Mouse (Mus musculus): Measurements from ENCODE around the gene Gas6.

The Gas6 gene

GRCm38 (mm10) chr8:13493858-13494631 lies at the start of gene Gas6:
Gene Gas6, minus strand, starts transcription at chr8:13494490.
- peak; percentile 34 for DNase-seq (ENCODE audit: low spot score)

DNA sequence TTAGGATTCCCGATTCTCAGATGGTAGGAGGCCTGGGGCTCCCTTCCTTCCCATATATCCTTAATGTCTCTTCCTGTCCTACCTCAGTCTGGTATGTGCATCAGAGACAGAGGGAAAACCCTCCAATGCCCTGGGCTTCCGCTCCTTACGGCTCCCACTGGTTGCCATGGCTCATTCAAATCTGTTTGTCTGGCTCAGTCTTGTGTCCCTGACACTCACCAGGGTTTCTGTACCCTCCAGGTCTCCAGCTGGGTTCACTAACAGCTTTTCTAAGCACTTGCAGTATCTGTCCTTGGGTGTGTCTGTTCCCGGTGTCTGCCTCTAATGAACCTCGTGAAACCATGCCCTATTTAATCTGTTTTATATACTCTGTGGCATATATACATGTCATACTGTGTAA lies 47.2 kb upstream of the Gas6 start:
- DNase-seq (ENCODE audit: low spot score) = no peak

- DNase-seq (ENCODE audit: low spot score) = no peak
These were observed 45.8 kb upstream of the Gas6 start for GRCm38 (mm10) chr8:13540122-13540521.

- DNase-seq (ENCODE audit: low spot score) = no peak
These were observed 44.5 kb upstream of the Gas6 start for GRCm38 (mm10) chr8:13538821-13539220.

DNA sequence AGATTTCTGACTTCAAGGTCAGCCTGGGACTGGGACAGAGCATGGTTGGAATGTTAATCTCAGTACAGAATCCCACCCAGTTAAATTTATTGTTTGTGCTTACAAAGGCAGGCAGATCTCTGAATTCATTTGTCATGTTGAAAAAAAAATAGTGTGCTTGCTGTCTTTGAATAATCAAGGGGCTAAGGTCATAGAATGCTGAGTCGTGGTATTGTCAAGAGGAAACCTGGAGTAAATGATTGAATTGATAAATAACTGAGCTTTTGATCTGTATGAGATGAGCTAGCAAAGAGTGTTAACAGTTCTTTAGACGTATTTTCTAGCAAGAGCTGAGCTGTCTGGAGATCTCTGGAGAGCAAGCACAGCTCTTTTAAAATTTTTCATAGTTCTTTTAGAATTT lies 42.8 kb upstream of the Gas6 start:
- DNase-seq (ENCODE audit: low spot score) = no peak

DNA sequence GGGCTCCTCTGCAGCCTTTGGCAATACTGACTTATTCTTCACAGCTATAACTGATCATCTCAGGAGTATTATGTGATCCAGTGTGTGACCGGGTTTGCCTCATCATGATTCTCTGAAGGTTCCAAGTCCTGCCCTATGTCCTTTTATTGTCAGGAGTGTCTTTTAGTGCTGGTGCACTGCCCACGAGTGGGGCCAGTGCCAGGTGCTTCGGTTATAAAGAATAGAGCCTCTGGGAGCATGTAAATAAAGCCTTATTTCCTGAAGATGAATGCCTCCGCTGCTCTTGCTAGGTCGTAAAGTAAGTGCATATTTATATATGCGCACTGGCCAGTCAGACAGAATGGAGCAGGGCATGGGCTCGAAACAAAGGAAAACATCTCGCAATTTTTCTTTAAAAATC lies 38.8 kb upstream of the Gas6 start:
- no peak for DNase-seq (ENCODE audit: low spot score)

- no peak for DNase-seq (ENCODE audit: low spot score)
These were observed 37.4 kb upstream of the Gas6 start for GRCm38 (mm10) chr8:13531602-13532171.

GRCm38 (mm10) chr8:13530941-13531340 lies 36.7 kb upstream of the Gas6 start:
- no peak for DNase-seq (ENCODE audit: low spot score)

- no peak for DNase-seq (ENCODE audit: low spot score)
These were observed 36.1 kb upstream of the Gas6 start for GRCm38 (mm10) chr8:13530401-13530800.

DNA sequence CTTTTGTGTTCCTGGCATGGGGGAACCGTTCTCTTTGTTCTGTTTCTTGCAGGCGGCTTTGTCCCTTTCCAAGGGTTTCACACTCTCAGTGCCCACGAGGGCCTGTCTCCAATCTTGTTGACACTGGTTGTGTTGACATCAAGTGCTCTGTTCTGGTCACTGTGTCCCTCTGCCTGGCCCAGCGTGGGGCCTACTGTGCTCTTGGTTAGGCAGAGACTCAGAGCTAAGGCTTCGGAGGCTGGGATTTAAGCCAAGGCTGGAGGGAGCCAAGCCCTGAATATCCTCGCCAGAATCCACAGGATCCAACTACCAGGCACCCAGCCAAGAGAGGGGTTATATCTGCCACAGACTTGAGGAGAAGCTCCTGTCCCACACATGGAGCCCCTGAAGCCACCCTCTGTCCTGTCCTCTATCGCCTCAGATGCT lies 35.6 kb upstream of the Gas6 start:
- DNase-seq (ENCODE audit: low spot score) = no peak

GRCm38 (mm10) chr8:13529011-13529840 lies 34.9 kb upstream of the Gas6 start:
- peak; percentile 34 for DNase-seq (ENCODE audit: low spot score)

DNA sequence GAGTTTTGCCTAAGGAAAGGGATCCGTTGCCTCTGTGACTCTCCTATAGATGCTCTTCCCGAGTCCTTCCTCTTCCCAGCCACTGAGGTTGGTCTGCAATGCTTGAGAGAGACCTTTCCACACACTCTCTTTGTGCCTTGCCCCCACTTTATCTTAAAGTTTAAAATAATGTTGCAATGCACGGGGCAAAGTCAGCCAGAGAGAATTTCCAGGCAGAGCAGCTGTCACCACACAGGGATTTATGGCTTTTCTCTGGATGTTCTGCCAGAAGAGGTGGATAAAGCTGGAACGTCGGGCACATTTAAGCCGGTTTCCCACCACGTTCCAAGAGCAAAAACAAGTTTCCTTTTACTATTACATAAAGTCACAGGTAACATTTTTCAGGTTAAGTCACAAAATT lies 27.1 kb upstream of the Gas6 start:
- DNase-seq (ENCODE audit: low spot score) = no peak

GRCm38 (mm10) chr8:13520349-13520748 lies 26.1 kb upstream of the Gas6 start:
- no peak for DNase-seq (ENCODE audit: low spot score)

DNA sequence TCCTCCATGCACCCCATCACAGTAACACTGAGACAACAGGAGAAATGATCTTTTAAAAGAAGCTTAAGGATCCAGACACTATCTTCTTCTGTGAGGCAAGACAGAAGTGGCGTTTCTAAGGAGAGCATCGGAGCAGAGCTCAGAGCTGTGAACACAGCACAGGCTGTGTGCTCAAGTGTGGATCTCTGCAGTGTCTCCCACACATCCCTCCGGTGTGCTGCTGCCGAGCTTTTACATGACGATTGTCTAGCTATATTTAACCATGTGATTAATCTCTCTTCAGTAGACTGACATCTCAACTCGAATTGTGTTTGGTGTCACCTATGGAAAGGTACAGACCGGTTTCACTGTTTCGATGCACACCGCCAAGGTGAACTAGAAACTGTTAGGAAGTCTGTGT lies 25.2 kb upstream of the Gas6 start:
- DNase-seq (ENCODE audit: low spot score) = no peak

GRCm38 (mm10) chr8:13517284-13517781 lies 23.0 kb upstream of the Gas6 start:
- DNase-seq (ENCODE audit: low spot score) = no peak

- DNase-seq (ENCODE audit: low spot score) = no peak
These were observed 22.4 kb upstream of the Gas6 start for GRCm38 (mm10) chr8:13516728-13517127.

DNA sequence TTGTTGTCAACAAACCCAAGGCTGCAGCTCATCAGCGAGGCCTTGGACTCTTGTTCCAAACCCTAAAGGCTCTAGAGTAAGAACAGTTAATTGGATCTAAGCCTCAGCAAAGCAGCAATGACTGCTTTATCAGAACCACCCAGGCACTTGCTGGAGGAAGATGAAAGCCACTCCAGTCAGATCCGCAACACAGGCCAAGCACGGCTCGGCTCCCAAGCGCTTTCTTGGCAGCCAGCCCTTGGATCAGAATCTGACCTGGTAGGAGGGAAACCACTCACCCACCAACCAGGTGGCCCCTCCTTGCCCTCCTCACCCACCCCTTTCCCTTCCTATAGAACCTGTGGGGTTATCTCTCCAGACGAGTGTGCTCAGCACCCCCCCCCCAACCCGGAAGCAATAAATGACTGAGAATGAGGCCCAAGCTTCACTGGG lies 21.7 kb upstream of the Gas6 start:
- no peak for DNase-seq (ENCODE audit: low spot score)

GRCm38 (mm10) chr8:13513556-13514370 lies 19.5 kb upstream of the Gas6 start:
- DNase-seq (ENCODE audit: low spot score) = no peak

GRCm38 (mm10) chr8:13512677-13513076 lies 18.4 kb upstream of the Gas6 start:
- no peak for DNase-seq (ENCODE audit: low spot score)

GRCm38 (mm10) chr8:13512016-13512415 lies 17.7 kb upstream of the Gas6 start:
- no peak for DNase-seq (ENCODE audit: low spot score)

- DNase-seq (ENCODE audit: low spot score) = no peak
These were observed 13.1 kb upstream of the Gas6 start for GRCm38 (mm10) chr8:13507284-13507937.

Measured in embryo, embryonic 10 days (tissue).